Mouse (Mus musculus): ENCODE data around the gene Noto.

The Noto gene

DNA sequence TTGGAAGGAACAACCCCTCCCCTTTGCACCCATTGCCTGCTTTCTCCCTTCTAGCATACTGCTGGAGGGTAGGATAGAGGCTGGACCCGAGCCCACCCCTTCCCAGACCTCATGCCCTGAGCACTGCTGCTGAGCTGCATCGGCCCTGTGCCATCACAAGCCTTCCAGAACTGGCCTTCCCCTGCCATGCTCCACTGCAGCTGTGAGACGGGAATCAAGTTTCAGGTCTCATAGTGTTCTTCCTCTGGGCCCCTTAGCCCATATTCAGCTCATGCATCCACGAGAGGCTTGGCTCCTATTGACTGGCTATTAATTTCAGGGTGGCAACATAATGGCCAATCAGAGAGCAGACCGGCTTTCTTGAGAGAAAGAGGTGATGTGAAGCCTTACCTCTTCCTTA lies 21.6 kb downstream of the Noto start:
- CTCF ChIA-PET, result interaction anchor here in 1 of 4 experiments (1.6 kb wide), 1 partner anchor 8 kb away, joined by 4 read pairs; no protein-coding TSS in a partner anchor
- POLR2A ChIA-PET, result interaction anchor here in 2 of 4 experiments (0.7 to 13.9 kb wide), 10 partner anchors 7 to 308 kb away, joined by 3 to 369 read pairs (median 9); partner anchors contain the start of genes Noto (in 1 of the 2) and Spr (in 1 of the 2)

DNA sequence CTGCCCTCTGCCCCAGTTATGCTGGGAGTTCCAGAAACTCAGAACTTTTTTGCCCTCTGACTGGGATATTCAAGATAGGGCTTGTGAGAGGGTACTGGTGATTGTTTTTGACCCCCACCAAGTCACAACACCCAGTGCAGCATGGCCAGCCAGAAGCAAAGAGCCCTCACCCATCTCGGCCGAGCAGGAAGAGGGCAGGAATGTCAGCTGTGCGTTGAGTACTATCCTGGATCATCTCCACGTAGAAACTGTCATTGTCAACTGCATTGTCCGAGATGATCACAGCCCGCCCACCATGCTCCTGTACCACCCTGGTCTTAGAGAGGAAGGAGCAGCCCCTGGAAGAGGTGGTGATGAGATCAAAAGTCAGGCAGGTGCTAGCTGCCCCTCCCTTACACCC lies 23.7 kb downstream of the Noto start:
- CTCF ChIA-PET, result interaction anchor here in 2 of 4 experiments (0.7 to 1.4 kb wide), 2 partner anchors 23 to 101 kb away, joined by 3 to 5 read pairs; no protein-coding TSS in a partner anchor
- POLR2A ChIA-PET, result interaction anchor here in 3 of 4 experiments (0.9 to 13.9 kb wide), 15 partner anchors 9 to 292 kb away, joined by 3 to 369 read pairs (median 4); partner anchors contain the start of genes Rab11fip5 (in 1 of the 3) and Smyd5 (in 1 of the 3)

DNA sequence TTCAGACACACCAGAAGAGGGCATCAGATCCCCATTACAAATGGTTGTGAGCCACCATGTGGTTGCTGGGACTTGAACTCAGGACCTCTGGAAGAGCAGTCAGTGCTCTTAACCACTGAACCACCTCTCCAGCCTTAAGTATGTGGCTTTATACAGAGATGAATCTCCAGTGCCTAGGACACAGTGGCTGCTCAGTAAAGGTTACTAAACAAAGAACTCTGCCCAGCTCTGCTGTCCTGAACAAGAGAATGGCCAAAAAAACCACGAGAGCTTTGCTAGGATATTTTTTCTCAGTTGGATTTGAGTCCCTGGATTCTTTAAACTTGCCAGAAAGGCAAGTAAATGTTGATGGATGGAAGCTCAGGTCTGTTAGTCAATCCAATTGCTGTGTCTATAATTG lies 26.5 kb downstream of the Noto start:
- POLR2A ChIA-PET, result interaction anchor here (0.6 to 13.9 kb wide), 54 partner anchors 11 to 1945 kb away, joined by 3 to 369 read pairs (median 11); partner anchors contain the start of genes Alms1 (in 3 of the 4), Smyd5 (in 3 of the 4), Egr4 (in 2 of the 4) and Noto (in 2 of the 4)
- CTCF ChIA-PET, result interaction anchor here in 3 of 4 experiments (0.6 to 2.9 kb wide), 15 partner anchors 8 to 213 kb away, joined by 3 to 14 read pairs (median 4); no protein-coding TSS in a partner anchor

DNA sequence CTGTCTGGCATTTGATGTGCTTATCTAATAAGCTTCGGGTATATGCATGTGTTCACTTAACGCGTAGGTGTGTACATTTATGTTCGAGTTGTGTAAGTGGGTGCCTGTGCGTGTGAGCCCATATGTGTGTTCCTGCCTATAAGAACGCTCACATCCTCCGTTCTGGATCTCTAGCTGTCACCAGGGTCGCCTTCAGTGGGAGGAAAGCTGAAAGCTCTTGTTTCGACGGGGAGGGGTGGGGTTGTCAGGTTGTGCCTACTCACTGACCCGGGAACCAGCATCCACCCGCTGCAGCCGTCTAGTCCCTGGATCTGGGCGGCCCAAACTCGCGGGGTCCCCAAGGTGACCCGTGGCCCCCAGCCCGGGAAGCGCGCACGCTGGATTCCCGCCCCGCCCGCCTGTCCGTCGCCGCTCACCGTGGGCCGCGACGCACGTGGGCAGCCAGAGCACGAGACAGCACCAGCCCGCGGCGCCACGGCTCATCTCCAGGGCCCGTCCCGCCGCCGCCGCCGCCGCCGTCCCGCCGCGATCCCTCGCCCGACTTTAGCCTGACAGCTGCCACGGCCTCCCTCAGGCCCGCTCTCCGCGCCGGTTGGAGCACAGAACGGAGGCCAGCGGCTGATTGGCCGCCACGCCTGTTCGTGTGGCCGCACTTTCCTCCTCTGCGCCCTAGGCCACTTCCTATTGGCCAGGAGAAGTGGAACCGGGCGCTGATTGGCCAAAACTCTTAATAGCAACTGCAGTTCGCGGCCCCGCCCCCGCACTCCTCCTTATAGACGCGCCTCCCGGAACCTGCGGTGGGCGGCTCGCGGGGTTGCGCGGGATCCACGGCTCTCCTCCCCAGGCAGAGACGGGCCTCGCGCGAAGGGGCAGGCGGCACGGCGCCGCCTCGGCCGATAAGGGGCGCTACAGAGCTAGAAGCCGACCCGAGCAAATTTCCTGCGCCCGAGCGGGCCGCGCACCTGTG lies 27.3 kb downstream of the Noto start, which contains the start of gene Cct7:
Gene Cct7, plus strand, starts transcription at position 818 of the 967 bp plus-strand sequence.
- CTCF ChIA-PET, result interaction anchor here (0.5 to 2.9 kb wide), 40 partner anchors 9 to 1447 kb away, joined by 3 to 15 read pairs (median 4); partner anchors contain the start of genes Egr4 (in 1 of the 4), Nat8f1 (in 1 of the 4) and Spr (in 1 of the 4)

DNA sequence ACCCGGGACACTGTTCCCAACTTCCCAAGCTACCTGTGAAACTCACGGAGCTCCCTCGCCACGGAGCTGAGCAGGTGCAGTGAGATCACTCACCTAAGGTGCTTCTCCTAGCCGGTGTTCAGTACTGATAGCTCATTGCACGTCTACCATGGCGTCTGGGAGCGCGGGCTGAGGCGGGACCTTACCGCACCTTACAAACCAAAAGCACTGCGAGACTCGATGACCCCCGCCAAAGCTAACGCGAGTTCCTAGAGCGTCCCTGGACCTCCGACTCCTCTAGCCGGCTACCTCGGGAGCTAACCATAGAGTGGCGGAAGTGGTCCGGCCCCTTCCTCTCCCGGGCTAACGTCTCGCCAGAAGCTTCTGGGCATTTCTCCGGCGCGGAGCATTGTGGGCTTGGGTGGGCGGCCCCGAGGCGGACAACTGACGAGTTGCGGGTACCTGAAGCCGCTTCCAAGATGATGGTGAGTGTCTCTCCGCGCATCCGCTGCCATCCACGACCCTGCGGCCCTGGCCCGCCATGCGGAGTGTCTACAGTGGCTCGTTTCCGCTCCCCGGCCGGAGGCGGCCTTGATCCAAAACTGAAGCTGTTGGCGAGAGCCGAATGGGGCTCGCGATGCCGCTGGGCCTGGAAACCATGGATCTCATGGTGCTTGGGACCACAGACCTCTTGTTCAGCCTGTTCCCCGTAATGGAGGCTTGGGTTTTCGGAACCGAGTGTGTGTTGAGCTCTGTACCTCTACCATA lies 28.2 kb downstream of the Noto start, which contains the start of gene Pradc1:
Gene Pradc1, minus strand, starts transcription at position 307 of the 747 bp plus-strand sequence.
- CTCF ChIA-PET, result interaction anchor here (0.5 to 2.9 kb wide), 34 partner anchors 9 to 1448 kb away, joined by 3 to 15 read pairs (median 4); partner anchors contain the start of genes Egr4 (in 1 of the 4), Nat8f1 (in 1 of the 4) and Spr (in 1 of the 4)

More for the DNA sequence above, 27.3 kb downstream of the Noto start, which contains the start of gene Cct7:
- POLR2A ChIA-PET, result interaction anchor here (0.6 to 13.9 kb wide), 203 partner anchors 9 to 1753 kb away, joined by 3 to 369 read pairs (median 5); partner anchors contain the start of genes Rab11fip5 (in 4 of the 4), Smyd5 (in 4 of the 4), Alms1 (in 3 of the 4) and Egr4 (in 3 of the 4)

DNA sequence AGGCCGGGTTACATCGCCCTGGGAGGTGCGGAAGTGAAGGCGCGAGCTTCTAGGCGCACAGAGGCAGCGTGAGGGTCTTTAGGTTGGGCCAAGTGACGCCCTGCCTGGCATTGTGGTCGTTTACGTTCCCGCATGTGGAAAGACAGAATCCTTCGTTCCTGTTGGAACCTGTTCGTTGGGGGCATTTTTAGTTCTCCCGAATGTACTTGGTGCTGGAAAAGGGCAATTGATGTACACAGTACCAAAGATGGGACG lies 28.7 kb downstream of the Noto start:
- CTCF ChIA-PET, result interaction anchor here in 3 of 4 experiments (0.7 to 2.9 kb wide), 19 partner anchors 8 to 463 kb away, joined by 3 to 15 read pairs (median 4); partner anchors contain the start of genes Egr4 (in 1 of the 3), Nat8f1 (in 1 of the 3) and Spr (in 1 of the 3)
- POLR2A ChIA-PET, result interaction anchor here (0.6 to 13.9 kb wide), 163 partner anchors 8 to 1754 kb away, joined by 3 to 369 read pairs (median 5); partner anchors contain the start of genes Alms1 (in 3 of the 4), Egr4 (in 3 of the 4), Rab11fip5 (in 3 of the 4) and Sfxn5 (in 3 of the 4)

More for the DNA sequence above, 28.2 kb downstream of the Noto start, which contains the start of gene Pradc1:
- POLR2A ChIA-PET, result interaction anchor here (0.6 to 13.9 kb wide), 206 partner anchors 8 to 1754 kb away, joined by 3 to 369 read pairs (median 5); partner anchors contain the start of genes Rab11fip5 (in 4 of the 4), Alms1 (in 3 of the 4), Egr4 (in 3 of the 4) and Sfxn5 (in 3 of the 4)

DNA sequence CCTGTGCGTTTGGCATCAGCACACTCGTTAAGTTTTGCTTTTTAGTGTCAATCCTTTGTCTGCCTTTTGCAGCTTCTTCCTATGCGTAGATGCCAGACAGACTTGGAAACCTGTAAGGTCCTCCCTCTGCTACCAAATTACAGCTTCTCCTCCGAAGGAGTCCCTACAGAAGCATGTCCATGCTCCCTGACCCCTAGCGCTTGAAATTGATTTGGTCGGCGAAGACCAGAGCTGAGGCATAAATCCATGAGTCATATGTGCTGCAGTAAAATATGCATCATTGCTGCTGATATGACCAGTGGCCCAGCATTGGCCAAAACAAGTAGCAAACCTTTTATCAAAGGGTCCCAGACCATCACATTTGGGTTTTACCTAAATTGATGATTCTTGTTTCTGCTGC lies 29.1 kb downstream of the Noto start:
- CTCF ChIA-PET, result interaction anchor here in 2 of 4 experiments (0.8 to 2.9 kb wide), 8 partner anchors 10 to 463 kb away, joined by 3 to 15 read pairs (median 4); partner anchors contain the start of gene Nat8f1 (in 1 of the 2)
- POLR2A ChIA-PET, result interaction anchor here (0.6 to 13.9 kb wide), 95 partner anchors 9 to 1755 kb away, joined by 3 to 369 read pairs (median 7); partner anchors contain the start of genes Rab11fip5 (in 3 of the 4), Alms1 (in 2 of the 4), Dusp11 (in 2 of the 4) and Egr4 (in 2 of the 4)

DNA sequence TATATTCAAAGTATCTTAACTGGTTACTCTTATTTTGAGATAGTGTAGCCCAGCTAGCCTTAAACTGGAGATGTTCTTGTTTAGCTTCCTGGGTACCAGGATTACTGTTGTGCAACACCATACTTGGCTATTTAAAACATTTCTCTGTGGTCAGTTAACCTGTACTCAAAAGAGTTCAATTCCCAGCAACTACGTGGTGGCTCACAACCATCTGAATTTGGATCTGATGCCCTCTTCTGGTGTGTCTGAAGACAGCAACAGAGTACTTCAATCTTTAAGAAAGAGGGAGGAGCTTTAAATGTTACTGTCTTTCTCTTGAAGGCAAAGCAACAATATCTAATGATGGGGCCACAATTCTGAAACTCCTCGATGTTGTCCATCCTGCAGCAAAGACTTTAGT lies 35.9 kb downstream of the Noto start:
- ChIA-PET CTCF (interaction anchor here (0.5 to 1.5 kb wide), 7 partner anchors 9 to 1075 kb away, joined by 3 to 5 read pairs (median 3); partner anchors contain the start of gene Egr4 (in 1 of the 4)), POLR2A (interaction anchor here (0.7 to 7.9 kb wide), 19 partner anchors 8 to 355 kb away, joined by 3 to 219 read pairs (median 4); partner anchors contain the start of genes Pradc1 (in 4 of the 4), Cct7 (in 3 of the 4), Egr4 (in 1 of the 4) and Rab11fip5 (in 1 of the 4))

DNA sequence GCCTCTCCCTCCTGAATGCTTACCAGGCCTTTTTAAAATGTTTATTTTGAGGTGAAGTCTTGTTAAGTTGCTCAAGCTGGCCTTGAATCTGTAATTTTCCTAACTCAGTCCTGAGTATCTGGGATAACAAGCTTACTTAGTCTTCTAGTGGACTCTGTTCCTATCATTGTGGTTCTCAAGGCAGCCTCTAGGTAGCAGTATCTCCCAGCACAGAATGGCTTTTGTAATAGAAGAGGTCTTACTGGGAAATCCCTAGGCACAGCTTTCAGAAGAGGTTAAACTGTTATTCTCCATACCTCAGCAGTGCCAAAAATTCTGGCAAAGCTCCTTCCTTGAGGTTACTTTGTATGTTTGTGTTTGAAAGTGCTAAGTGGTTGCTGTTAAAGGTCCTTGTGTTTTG lies 41.7 kb downstream of the Noto start:
- CTCF ChIA-PET, result interaction anchor here (0.6 to 5.5 kb wide), 25 partner anchors 8 to 122 kb away, joined by 3 to 46 read pairs (median 4); partner anchors contain the start of genes Cct7 (in 3 of the 4), Pradc1 (in 3 of the 4), Alms1 (in 1 of the 4) and Noto (in 1 of the 4)
- POLR2A ChIA-PET, result interaction anchor here (0.6 to 7.9 kb wide), 16 partner anchors 9 to 905 kb away, joined by 3 to 219 read pairs (median 4); partner anchors contain the start of genes Pradc1 (in 4 of the 4), Cct7 (in 3 of the 4) and Alms1 (in 1 of the 4)

DNA sequence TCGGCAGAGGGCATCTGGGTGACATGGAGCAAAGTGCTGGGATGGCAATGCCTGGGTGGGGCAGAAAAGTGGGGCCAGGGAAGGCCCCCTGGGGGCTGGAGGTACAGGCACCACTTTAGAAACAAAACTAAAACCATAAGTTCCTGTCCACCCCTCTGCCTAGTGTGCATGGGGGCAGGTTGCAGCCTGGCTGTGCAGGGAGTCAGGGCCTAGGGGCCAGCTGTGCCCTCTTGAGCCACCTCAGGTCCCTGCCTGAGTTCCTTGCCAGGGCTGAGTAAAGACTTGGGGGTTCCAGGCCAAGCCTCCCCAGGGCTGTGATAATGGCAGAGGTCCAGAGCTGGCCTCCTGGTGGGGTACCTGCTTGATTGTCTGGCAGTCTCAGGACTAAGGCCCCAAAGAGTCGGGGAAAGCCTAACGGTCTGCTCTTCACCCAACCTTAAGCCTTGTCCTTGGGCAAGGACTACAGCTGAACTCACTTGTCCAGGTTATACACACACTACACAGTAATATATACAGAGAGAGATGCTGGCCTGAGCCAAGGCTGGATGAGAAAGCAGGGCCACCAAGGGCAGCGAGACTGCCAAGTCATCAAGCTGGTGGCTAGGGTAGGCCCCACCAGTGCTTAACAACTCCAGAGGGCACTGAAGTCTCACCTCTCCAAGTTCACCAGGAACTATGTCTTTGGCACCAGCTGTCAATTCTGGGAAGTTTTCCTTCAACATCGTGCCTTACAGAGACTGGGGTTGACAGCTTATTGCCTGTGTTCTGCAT lies 46.2 kb downstream of the Noto start:
- ChIA-PET CTCF (interaction anchor here in 2 of 4 experiments (1.1 to 2.2 kb wide), 3 partner anchors 8 to 41 kb away, joined by 5 to 6 read pairs (median 6); no protein-coding TSS in a partner anchor), POLR2A (interaction anchor here (0.5 to 12.5 kb wide), 25 partner anchors 7 to 853 kb away, joined by 3 to 369 read pairs (median 5); partner anchors contain the start of genes Pradc1 (in 4 of the 4), Cct7 (in 3 of the 4), Alms1 (in 1 of the 4) and Rab11fip5 (in 1 of the 4))

DNA sequence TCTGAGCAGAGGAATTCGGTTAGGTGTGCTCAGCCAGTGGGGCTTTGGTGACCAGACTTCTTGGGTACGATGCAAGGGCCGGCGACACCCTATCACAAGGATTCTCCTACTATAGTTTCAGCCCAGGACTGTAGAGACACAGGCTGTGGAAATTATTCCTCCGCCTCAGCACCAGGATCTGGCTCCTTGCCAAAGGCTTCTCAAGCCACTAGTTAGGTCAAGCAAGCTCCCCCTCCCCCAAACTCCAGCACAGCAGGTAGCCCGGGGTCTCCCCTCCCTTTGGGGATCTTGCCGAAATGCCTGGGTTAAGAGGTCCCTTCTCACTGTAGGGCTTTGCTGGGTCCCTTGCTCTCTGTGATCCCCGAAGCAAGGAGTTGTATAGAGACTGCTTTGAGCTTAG lies 48.3 kb downstream of the Noto start:
- POLR2A ChIA-PET, result interaction anchor here (0.6 to 12.5 kb wide), 15 partner anchors 10 to 1050 kb away, joined by 3 to 369 read pairs (median 4); partner anchors contain the start of genes Pradc1 (in 4 of the 4), Cct7 (in 3 of the 4), Egr4 (in 1 of the 4) and Rab11fip5 (in 1 of the 4)
- CTCF ChIA-PET, result interaction anchor here in 3 of 4 experiments (0.6 to 1.2 kb wide), 4 partner anchors 9 to 289 kb away, joined by 3 read pairs; no protein-coding TSS in a partner anchor

DNA sequence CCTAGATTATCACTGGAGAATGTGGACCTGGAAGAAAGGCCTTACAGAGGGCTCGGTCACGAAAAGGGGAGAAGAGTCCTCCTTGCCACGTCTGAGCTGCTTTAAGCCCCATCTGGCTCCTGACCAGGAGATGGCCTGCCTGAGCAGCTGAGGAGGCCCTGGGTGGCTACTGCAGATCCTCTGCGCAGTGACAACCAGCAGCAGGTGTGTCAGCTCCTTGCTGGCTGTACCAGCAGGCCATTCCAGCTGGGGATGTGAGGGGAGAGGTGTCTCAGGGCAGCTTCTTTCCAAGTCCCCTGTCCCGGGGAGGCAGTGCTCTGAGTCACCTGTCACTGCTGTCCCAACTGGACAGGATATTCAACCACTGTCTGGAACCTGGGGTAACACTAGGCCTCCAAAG lies 48.9 kb downstream of the Noto start:
- CTCF ChIA-PET, result interaction anchor here (0.6 to 1.5 kb wide), 5 partner anchors 8 to 38 kb away, joined by 3 to 6 read pairs (median 3); no protein-coding TSS in a partner anchor
- POLR2A ChIA-PET, result interaction anchor here in 3 of 4 experiments (1.1 to 12.5 kb wide), 13 partner anchors 11 to 209 kb away, joined by 3 to 369 read pairs (median 4); partner anchors contain the start of genes Cct7 (in 3 of the 3), Pradc1 (in 3 of the 3), Egr4 (in 1 of the 3) and Rab11fip5 (in 1 of the 3)

DNA sequence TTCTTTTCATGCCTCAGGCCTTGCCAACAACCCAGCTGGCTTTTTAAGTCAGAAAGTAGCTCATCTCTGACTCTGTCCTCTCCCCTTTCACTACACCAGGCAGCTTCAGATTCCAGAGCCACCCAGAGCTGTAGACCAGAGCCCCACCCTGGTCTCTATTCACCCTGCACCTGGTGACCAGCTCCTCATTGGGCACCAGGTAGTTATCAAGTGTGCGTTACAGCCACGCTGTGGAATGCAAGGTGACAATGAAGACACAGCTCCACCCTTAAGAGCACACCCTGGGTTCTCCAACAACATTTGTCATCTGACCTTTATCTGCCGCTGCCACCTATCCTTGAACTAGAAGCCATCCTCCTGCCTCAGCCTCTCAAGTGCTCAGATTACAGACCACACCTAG lies 51.9 kb downstream of the Noto start:
- ChIA-PET POLR2A (interaction anchor here (0.5 to 12.5 kb wide), 21 partner anchors 7 to 997 kb away, joined by 3 to 369 read pairs (median 6); partner anchors contain the start of genes Cct7 (in 4 of the 4), Pradc1 (in 4 of the 4) and Rab11fip5 (in 2 of the 4)), CTCF (interaction anchor here (0.7 to 4.2 kb wide), 10 partner anchors 8 to 38 kb away, joined by 3 to 46 read pairs (median 3); partner anchors contain the start of genes Pradc1 (in 2 of the 4), Cct7 (in 1 of the 4) and Egr4 (in 1 of the 4))

DNA sequence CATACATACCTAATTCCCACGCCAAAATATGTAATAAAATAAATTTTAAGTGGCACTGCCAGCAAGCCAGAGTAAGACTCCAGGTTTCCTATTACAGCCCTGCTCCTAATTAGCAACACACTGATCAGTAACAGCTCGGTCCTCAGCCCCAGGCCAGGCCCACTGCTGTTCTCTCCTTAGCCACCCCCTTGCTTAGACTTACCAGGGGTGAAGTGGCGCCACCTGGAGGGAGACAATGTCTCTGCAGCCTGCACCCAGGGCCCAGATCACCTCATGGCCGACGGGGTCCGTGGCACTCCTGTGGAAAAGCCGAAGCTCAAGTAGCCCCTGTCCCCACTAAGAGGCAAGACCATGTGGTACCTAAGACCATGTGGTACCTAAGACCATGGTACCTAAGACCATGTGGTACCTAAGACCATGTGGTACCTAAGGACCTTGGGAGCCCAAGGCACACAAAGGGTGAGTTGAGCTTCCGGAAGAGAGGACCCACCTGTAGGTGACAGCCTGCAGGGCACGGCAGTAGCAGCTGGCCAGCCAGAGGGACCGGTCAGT lies 53.8 kb downstream of the Noto start:
- ChIA-PET CTCF (interaction anchor here (0.6 to 4.2 kb wide), 35 partner anchors 9 to 372 kb away, joined by 3 to 46 read pairs (median 4); partner anchors contain the start of genes Cct7 (in 2 of the 4), Egr4 (in 2 of the 4), Pradc1 (in 2 of the 4) and Noto (in 1 of the 4)), POLR2A (interaction anchor here (0.6 to 12.5 kb wide), 16 partner anchors 8 to 845 kb away, joined by 3 to 369 read pairs (median 5); partner anchors contain the start of genes Cct7 (in 4 of the 4) and Pradc1 (in 4 of the 4))

Measured in embryonic stem cell, embryonic (primary cell).